Mouse (Mus musculus) brain, embryonic 14.5 days (tissue): ENCODE results near the gene Gsg1l.

ENCODE experiments used
- CTCF ChIP-seq: fragments of 200-500 bp; IDR thresholded peaks from 2 replicates; pipeline ENCODE4 v1.5.1; 2012; ENCODE audit warnings: inconsistent platforms, mild to moderate bottlenecking, moderate library complexity, borderline replicate concordance; ENCODE audit not compliant: insufficient read depth, insufficient read length; ENCODE audit errors: extremely low read depth
- POLR2A ChIP-seq: fragments of 200-500 bp; IDR thresholded peaks from 2 replicates; pipeline ENCODE4 v1.6.1; 2012; ENCODE audit warnings: mild to moderate bottlenecking, inconsistent platforms, borderline replicate concordance; ENCODE audit not compliant: poor library complexity, insufficient read depth, insufficient read length, severe bottlenecking; ENCODE audit errors: extremely low read depth

DNA sequence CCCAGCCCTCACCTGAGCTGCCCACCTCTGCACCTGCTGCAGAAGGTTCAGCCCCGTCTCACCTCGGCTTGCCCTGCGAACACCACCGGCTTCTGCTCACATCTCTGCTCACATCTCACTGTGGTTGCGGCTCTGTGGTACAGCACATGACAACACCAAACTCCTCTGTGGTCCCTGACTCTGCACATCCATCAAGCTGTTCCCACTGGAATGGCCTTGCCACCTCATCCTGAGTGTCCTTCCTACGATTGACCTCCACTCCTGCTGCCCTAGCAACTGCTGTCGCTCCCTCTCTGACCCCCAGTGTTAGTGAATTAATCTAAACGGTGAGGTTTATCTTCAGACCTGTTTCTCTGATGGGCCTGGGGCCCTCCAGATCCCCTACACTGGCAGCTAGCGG lies 2.9 kb upstream of the Gsg1l start:
- TF ChIP-seq CTCF (no peak), POLR2A (no peak)
